Mouse (Mus musculus) liver, postnatal 0 days (tissue): ENCODE measurements around the gene Lat. TPM values are rescaled to one million over a fixed set of nuclear protein-coding genes. Genes with fewer than 3 reads are reported as not detected.
"Not testable (repeated sequence)": the region's sequence is repeated elsewhere in the genome, so short reads cannot be mapped to it uniquely, and the experiment has no call there.

Experiments
- ATAC-seq: fragments of 200-750 bp; cut with Nextera tagmentation; 2 replicates; pipeline ENCODE4 v1.8.0; 2017; ENCODE audit warnings: mild to moderate bottlenecking, moderate library complexity
- DNase-seq: peaks from one replicate; pipeline ENCODE4 v3.0.0-alpha.2; 2016
- H3K27ac ChIP-seq: fragments of 300-500 bp; sonication (generic); 2 replicates; pipeline ENCODE4 v1.5.1; 2014; ENCODE audit warnings: antibody characterized with exemption, moderate library complexity, mild to moderate bottlenecking, low read depth
- H3K27me3 ChIP-seq: fragments of 300-500 bp; sonication (generic); 2 replicates; pipeline ENCODE4 v1.6.1; 2014; ENCODE audit warnings: low read length, control low read depth, mixed read lengths; ENCODE audit not compliant: insufficient read depth
- H3K36me3 ChIP-seq: fragments of 300-500 bp; sonication (generic); replicated peaks from 2 replicates; pipeline ENCODE4 v1.6.1; 2014; ENCODE audit warnings: mild to moderate bottlenecking, control low read depth, low read length, moderate library complexity, mixed read lengths; ENCODE audit not compliant: insufficient read depth
- H3K4me1 ChIP-seq: fragments of 300-500 bp; sonication (generic); 2 replicates; pipeline ENCODE4 v1.6.1; 2014; ENCODE audit warnings: antibody characterized with exemption, mild to moderate bottlenecking, control low read depth; ENCODE audit not compliant: insufficient read depth
- H3K4me2 ChIP-seq: fragments of 300-500 bp; sonication (generic); 2 replicates; pipeline ENCODE4 v1.6.1; 2014; ENCODE audit warnings: low read depth, mild to moderate bottlenecking, low read length, moderate library complexity, mixed read lengths
- H3K4me3 ChIP-seq: fragments of 300-500 bp; sonication (generic); 2 replicates; pipeline ENCODE4 v1.5.1; 2014; ENCODE audit warnings: low read depth, low read length
- H3K9ac ChIP-seq: fragments of 300-500 bp; sonication (generic); replicated peaks from 2 replicates; pipeline ENCODE4 v1.6.1; 2014; ENCODE audit warnings: mild to moderate bottlenecking, moderate library complexity
- H3K9me3 ChIP-seq: fragments of 300-500 bp; sonication (generic); 2 replicates; pipeline ENCODE4 v1.6.1; 2016; ENCODE audit warnings: mild to moderate bottlenecking, control low read depth, low read length, mixed read lengths
- CTCF ChIP-seq: sonication (generic); IDR thresholded peaks from 2 replicates; pipeline ENCODE4 v1.5.1; 2016; ENCODE audit warnings: antibody characterized with exemption, low read depth
- EP300 ChIP-seq: IDR thresholded peaks from 2 replicates; pipeline ENCODE4 v1.6.1; 2016; ENCODE audit warnings: antibody characterized with exemption, low read depth, mild to moderate bottlenecking
- WGBS: fragments of 180-500 bp; shearing (Covaris S2); extraction: QIAGEN DNeasy Blood & Tissue Kit; methylation state at CpG from one replicate; pipeline ENCODE4 v1.1.7; 2014; ENCODE audit not compliant: insufficient replicate concordance; 5-methylcytosine and 5-hydroxymethylcytosine counted together
- polyA plus RNA-seq: library from polyadenylated mRNA; unstranded; fragments of >200 nt; fragmentation: Nextera tagmentation; extraction: Ambion mirVana; gene quantifications from 2 replicates; pipeline ENCODE4 v1.2.1, GENCODE M21; 2015

The Lat gene
- polyA plus RNA-seq, 1 experiment from 2014 or later: 8.7 TPM

GRCm38 (mm10) chr7:126408686-126409085, 39.3 kb upstream of the Lat start:
- Histone ChIP-seq H3K9me3 (no peaks in the 10 kb centered on the region), H3K4me3 (no peak overlapping the region), H3K27me3 (no peaks in the 10 kb centered on the region), H3K9ac (no peak overlapping the region), H3K4me1 (no peaks in the 10 kb centered on the region), H3K4me2 (no peak overlapping the region), H3K27ac (no peak overlapping the region), H3K36me3 (no peaks in the 10 kb centered on the region)
- TF ChIP-seq EP300: no peak
- TF ChIP-seq CTCF: no peak
- WGBS: 81% methylated on average over 2 of the region's 2 CpGs
- DNase-seq: no peak
- ATAC-seq: no peak

- H3K9ac ChIP-seq, H3K4me3 ChIP-seq, H3K4me2 ChIP-seq, DNase-seq, H3K4me1 ChIP-seq, H3K27me3 ChIP-seq, H3K9me3 ChIP-seq, H3K36me3 ChIP-seq, ATAC-seq, H3K27ac ChIP-seq: not testable (repeated sequence)
- 70% methylated on average over 7 of the region's 8 CpGs for WGBS
These were observed 33.1 kb upstream of the Lat start for GRCm38 (mm10) chr7:126402518-126402917.

- TF ChIP-seq CTCF (peak; percentile 96), EP300 (no peak)
- no peak overlapping the region for H3K4me3 ChIP-seq
- no peak overlapping the region for H3K27ac ChIP-seq
- no peaks in the 10 kb centered on the region for H3K9me3 ChIP-seq
- no peak overlapping the region for H3K4me2 ChIP-seq
- no peaks in the 10 kb centered on the region for H3K4me1 ChIP-seq
- no peaks in the 10 kb centered on the region for H3K36me3 ChIP-seq
- 4% methylated on average over 5 of the region's 5 CpGs for WGBS
- no peaks in the 10 kb centered on the region for H3K27me3 ChIP-seq
- DNase-seq: peak; percentile 90
- no peak for ATAC-seq
- H3K9ac ChIP-seq: no peak overlapping the region
These were observed 30.2 kb upstream of the Lat start for GRCm38 (mm10) chr7:126399548-126399947.

GRCm38 (mm10) chr7:126397822-126398221, 28.5 kb upstream of the Lat start:
- no peaks in the 10 kb centered on the region for H3K9me3 ChIP-seq
- no peak for ATAC-seq
- H3K27ac ChIP-seq: no peak overlapping the region
- H3K4me3 ChIP-seq: no peak overlapping the region
- H3K27me3 ChIP-seq: no peaks in the 10 kb centered on the region
- WGBS: 64% methylated on average over 4 of the region's 4 CpGs
- no peak overlapping the region for H3K9ac ChIP-seq
- H3K4me2 ChIP-seq: no peak overlapping the region
- TF ChIP-seq CTCF (no peak), EP300 (no peak)
- no peak for DNase-seq
- H3K4me1 ChIP-seq: no peaks in the 10 kb centered on the region
- H3K36me3 ChIP-seq: no peaks in the 10 kb centered on the region; the same call in 1 of the 2 replicates

GRCm38 (mm10) chr7:126397221-126397620, 27.9 kb upstream of the Lat start:
- Histone ChIP-seq H3K4me2 (peak overlapping the region; percentile 52), H3K27me3 (no peaks in the 10 kb centered on the region), H3K4me1 (no peaks in the 10 kb centered on the region), H3K9ac (0 out of 2 replicates have a peak overlapping the region, but pooled peaks have one; percentile 10), H3K4me3 (peak overlapping the region; percentile 99; the same call in 1 of the 2 replicates), H3K27ac (peak overlapping the region; percentile 17), H3K9me3 (no peaks in the 10 kb centered on the region), H3K36me3 (no peaks in the 10 kb centered on the region; the same call in 1 of the 2 replicates)
- DNase-seq (no peak), ATAC-seq (no peak)
- TF ChIP-seq EP300: no peak
- no peak for TF ChIP-seq CTCF
- WGBS: 37% methylated on average over 6 of the region's 6 CpGs

GRCm38 (mm10) chr7:126396298-126397119, 27.1 kb upstream of the Lat start, which contains the start of gene Nfatc2ip:
Gene Nfatc2ip, minus strand, starts transcription at chr7:126396737.
- peak; percentile 68; the same call in 1 of the 2 replicates for TF ChIP-seq EP300
- TF ChIP-seq CTCF: no peak
- DNase-seq (peak; percentile 95), ATAC-seq (peak; percentile 99)
- peak within 1 kb of the TSS; percentile 98 for H3K4me2 ChIP-seq
- peak within 1 kb of the TSS; percentile 94 for H3K9ac ChIP-seq
- H3K27me3 ChIP-seq: no peaks in the 10 kb centered on the region
- no peaks in the 10 kb centered on the region; the same call in 1 of the 2 replicates for H3K36me3 ChIP-seq
- peak within 1 kb of the TSS; percentile 99 for H3K4me3 ChIP-seq
- H3K27ac ChIP-seq: peak within 1 kb of the TSS; percentile 78
- no peaks in the 10 kb centered on the region for H3K4me1 ChIP-seq
- WGBS: under 1% methylated on average over 58 of the region's 59 CpGs
- H3K9me3 ChIP-seq: no peaks in the 10 kb centered on the region

GRCm38 (mm10) chr7:126392086-126392884, 22.9 kb upstream of the Lat start:
- H3K4me3 ChIP-seq, DNase-seq, H3K9me3 ChIP-seq, H3K27me3 ChIP-seq, H3K4me2 ChIP-seq, ATAC-seq, H3K9ac ChIP-seq, H3K27ac ChIP-seq, H3K4me1 ChIP-seq: not testable (repeated sequence)
- WGBS: 87% methylated on average over 7 of the region's 7 CpGs
- H3K36me3 ChIP-seq: peaks cover 29% of the 10 kb centered on the region
